ENCODE assay signal across 14 mouse cellular contexts in genomic region chr19:3702460-3702859, GRCm38 (mm10). TPM values are rescaled to one million over a fixed set of nuclear protein-coding genes. Genes with fewer than 3 reads are reported as not detected.
DNase-seq lines count a peak whose midpoint lies in the region.
"Had no signal": no experiment of that assay in that cellular context is flagged by ENCODE, and none has a peak within 500 bp of the region (broad histone marks: within the 10 kb centered on the region; RNA-seq: fewer than 3 reads in every experiment).

No protein-coding gene starts in this region.

- DNase-seq in R1 (ENCODE audit: low read depth, low spot score) = peak; percentile 68
- DNase-seq in layer of hippocampus, postnatal 25 days (ENCODE audit: extremely low spot score in 1 of 2, low spot score in 1 of 2) = no peak
- DNase-seq: adrenal gland, adult 2 months; adrenal gland, adult 8-10 months; adrenal gland, postnatal 10 days; adrenal gland, postnatal 14 days; adrenal gland, postnatal 25 days; adrenal gland, postnatal 36 days; B cell, adult 2 months; cerebellum, adult 11 months; cerebellum, adult 11-12 months; cerebellum, adult 18-20 months; cerebellum, adult 2 months; cerebellum, adult 8-10 months had no signal

RNA-seq across cellular contexts. Expression of gene 1810055G02Rik, which starts 5.6 kb away (rescaled TPM):
- 10 to 100 TPM; 28.3 to 28.6 TPM for total RNA-seq in layer of hippocampus, postnatal 25 days (2021)

RNA-seq across cellular contexts. Expression of gene Lrp5, which starts 16.1 kb away (rescaled TPM):
- 10 to 100 TPM; 10.3 to 10.9 TPM for total RNA-seq in layer of hippocampus, postnatal 25 days (2021)
